Mouse (Mus musculus) CH12.LX (cell line): ENCODE results near the gene Hba-x. TPM values are rescaled to one million over a fixed set of nuclear protein-coding genes. Genes with fewer than 3 reads are reported as not detected.

Experiments
- DNase-seq: peaks from one replicate; pipeline ENCODE4 v3.0.0-alpha.2; 2013; ENCODE audit errors: extremely low read depth
- H3K27ac ChIP-seq: 2 replicates; pipeline ENCODE4 v1.5.1; 2012; ENCODE audit warnings: low read depth, mild to moderate bottlenecking, control low read depth, moderate library complexity; ENCODE audit not compliant: insufficient read depth
- H3K27me3 ChIP-seq: replicated peaks from 2 replicates; pipeline ENCODE3; 2012; ENCODE audit warnings: inconsistent platforms
- H3K36me3 ChIP-seq, 2 experiments: replicated peaks in 1 of 2; 2 replicates each; pipeline versions ENCODE3 to v1.6.1; 2012; ENCODE audit warnings: inconsistent platforms in 1 of 2, low read length in 1 of 2, mild to moderate bottlenecking in 1 of 2, mixed read lengths in 1 of 2, moderate library complexity in 1 of 2; ENCODE audit not compliant: control insufficient read depth in 1 of 2, insufficient read depth in 1 of 2
- H3K4me1 ChIP-seq, 2 experiments: 2 replicates each; pipeline ENCODE4 v1.6.1; 2012; ENCODE audit warnings: inconsistent platforms in 1 of 2, moderate library complexity in 1 of 2; ENCODE audit not compliant: insufficient read depth in 2 of 2, control insufficient read depth in 1 of 2
- H3K4me2 ChIP-seq: 2 replicates; pipeline ENCODE4 v1.6.1; 2012; ENCODE audit warnings: low read depth, mild to moderate bottlenecking, control low read depth; ENCODE audit not compliant: poor library complexity, insufficient read depth, severe bottlenecking
- H3K4me3 ChIP-seq, 3 experiments: fragments of 150-350 bp in 1 of 3; sonication (generic) in 1 of 3; replicated peaks in 1 of 3; 2 replicates each; pipeline versions ENCODE3 to v1.5.1; 2011 to 2012; ENCODE audit warnings: low read depth in 2 of 3, low read length in 2 of 3, mild to moderate bottlenecking in 2 of 3, moderate library complexity in 2 of 3, control low read depth in 1 of 3, improper control_type of control experiment in 1 of 3, inconsistent platforms in 1 of 3, mixed read lengths in 1 of 3; ENCODE audit not compliant: poor library complexity in 1 of 3
- H3K79me2 ChIP-seq: replicated peaks from 2 replicates; pipeline ENCODE4 v1.6.1; 2012; ENCODE audit warnings: mild to moderate bottlenecking, moderate library complexity; ENCODE audit not compliant: control insufficient read depth, poor library complexity, insufficient read depth, severe bottlenecking; ENCODE audit errors: extremely low read depth
- H3K9ac ChIP-seq: 2 replicates; pipeline ENCODE4 v1.6.1; 2012; ENCODE audit warnings: low read depth, mild to moderate bottlenecking, control low read depth, moderate library complexity; ENCODE audit not compliant: insufficient read depth
- H3K9me3 ChIP-seq: replicated peaks from 2 replicates; pipeline ENCODE3; 2012; ENCODE audit warnings: low read length, inconsistent platforms, mixed read lengths
- BHLHE40 ChIP-seq: IDR thresholded peaks from 2 replicates; pipeline ENCODE4 v1.6.1; 2011; ENCODE audit warnings: mild to moderate bottlenecking, low read depth, low read length, improper control_type of control experiment
- CHD2 ChIP-seq: IDR thresholded peaks from 2 replicates; pipeline ENCODE4 v1.6.1; 2011; ENCODE audit warnings: low read length, improper control_type of control experiment
- ELF1 ChIP-seq: IDR thresholded peaks from 2 replicates; pipeline ENCODE4 v1.6.1; 2014; ENCODE audit warnings: low read depth, mild to moderate bottlenecking, inconsistent platforms, low read length, improper control_type of control experiment
- ETS1 ChIP-seq: conservative IDR thresholded peaks from 2 replicates; pipeline ENCODE4 v1.6.1; 2012; ENCODE audit warnings: low read depth, mild to moderate bottlenecking, inconsistent platforms, low read length, improper control_type of control experiment, moderate library complexity
- GABPA ChIP-seq: IDR thresholded peaks from 2 replicates; pipeline ENCODE4 v1.6.1; 2012; ENCODE audit warnings: low read depth, low read length, improper control_type of control experiment, inconsistent platforms; ENCODE audit not compliant: insufficient replicate concordance
- IRF4 ChIP-seq: IDR thresholded peaks from 2 replicates; pipeline ENCODE4 v1.6.1; 2014; ENCODE audit warnings: low read depth, mild to moderate bottlenecking, inconsistent platforms, low read length, improper control_type of control experiment
- JUND ChIP-seq: conservative IDR thresholded peaks from 2 replicates; pipeline ENCODE4 v1.6.1; 2011; ENCODE audit warnings: low read depth, low read length, improper control_type of control experiment
- MAFK ChIP-seq: IDR thresholded peaks from 2 replicates; pipeline ENCODE4 v1.6.1; 2011; ENCODE audit warnings: low read length, improper control_type of control experiment; ENCODE audit not compliant: insufficient replicate concordance
- NELFE ChIP-seq: IDR thresholded peaks from 2 replicates; pipeline ENCODE4 v1.6.1; 2011; ENCODE audit warnings: low read depth, low read length, improper control_type of control experiment
- PAX5 ChIP-seq: IDR thresholded peaks from 2 replicates; pipeline ENCODE4 v1.6.1; 2012; ENCODE audit warnings: low read length, inconsistent platforms, mixed read lengths
- POLR2A ChIP-seq: IDR thresholded peaks from 2 replicates; pipeline ENCODE4 v1.6.1; 2011; ENCODE audit warnings: low read depth, mild to moderate bottlenecking, improper control_type of control experiment, low read length
- POLR2AphosphoS2 ChIP-seq: IDR thresholded peaks from 2 replicates; pipeline ENCODE4 v1.6.1; 2011; ENCODE audit warnings: low read depth, low read length, improper control_type of control experiment
- RCOR1 ChIP-seq: conservative IDR thresholded peaks from 2 replicates; pipeline ENCODE4 v1.6.1; 2012; ENCODE audit warnings: low read depth, mild to moderate bottlenecking, inconsistent platforms, low read length, improper control_type of control experiment
- SIN3A ChIP-seq: IDR thresholded peaks from 2 replicates; pipeline ENCODE4 v1.6.1; 2012; ENCODE audit warnings: low read length, improper control_type of control experiment, inconsistent platforms
- SMC3 ChIP-seq: IDR thresholded peaks from 2 replicates; pipeline ENCODE4 v1.6.1; 2011; ENCODE audit warnings: low read depth, low read length, improper control_type of control experiment
- TBP ChIP-seq: conservative IDR thresholded peaks from 2 replicates; pipeline ENCODE4 v1.6.1; 2011; ENCODE audit warnings: low read depth, low read length, improper control_type of control experiment
- TCF12 ChIP-seq: IDR thresholded peaks from 2 replicates; pipeline ENCODE4 v1.6.1; 2014; ENCODE audit warnings: low read depth, mild to moderate bottlenecking, inconsistent platforms, low read length, improper control_type of control experiment
- UBTF ChIP-seq: IDR thresholded peaks from 2 replicates; pipeline ENCODE4 v1.6.1; 2012; ENCODE audit warnings: low read depth, mild to moderate bottlenecking, inconsistent platforms, low read length, improper control_type of control experiment, moderate library complexity
- USF1 ChIP-seq: IDR thresholded peaks from 2 replicates; pipeline ENCODE4 v1.6.1; 2014; ENCODE audit warnings: low read depth, mild to moderate bottlenecking, inconsistent platforms, low read length, improper control_type of control experiment
- ZMIZ1 ChIP-seq: IDR thresholded peaks from 2 replicates; pipeline ENCODE4 v1.6.1; 2012; ENCODE audit warnings: low read depth, mild to moderate bottlenecking, inconsistent platforms, low read length, improper control_type of control experiment
- dilution Hi-C: fragments of 300-500 bp; cut with MboI; formaldehyde crosslinking; loops from 2 replicates; pipeline ENCODE4 v1.14.3; 2020; ENCODE audit warnings: low sequenced_read_pairs; ENCODE audit not compliant: extremely low pct_unique_long_range_greater_than_20kb, extremely low pct_ligation_motif_present
- in situ Hi-C: fragments of 300-500 bp; cut with MboI; formaldehyde crosslinking; loops from 3 replicates; pipeline ENCODE4 v1.14.3; 2019; ENCODE audit warnings: low sequenced_read_pairs, low pct_ligation_motif_present, low pct_unique_long_range_greater_than_20kb, mixed read lengths
- polyA plus RNA-seq: library from polyadenylated mRNA; unstranded; fragments of >175 nt; gene quantifications from 2 replicates; pipeline ENCODE4 v1.2.1, GENCODE M21; 2012; ENCODE audit warnings: low read depth; ENCODE audit not compliant: insufficient read length
- total RNA-seq, 2 experiments: library from RNA; depleted of rRNA; stranded (reverse); fragments of 300-350 nt in 1 of 2; fragments of >200 nt in 1 of 2; gene quantifications; 2 replicates each; pipeline ENCODE4 v1.2.3; 2012 to 2014

The Hba-x gene
- not detected in 2 replicates for total RNA-seq (2012; rRNA removed)
- not detected in 2 replicates for total RNA-seq (2014; rRNA removed)
- not detected in 2 replicates for polyA plus RNA-seq

- TF ChIP-seq GABPA (no peak), ZMIZ1 (no peak), MAFK (no peak), SMC3 (no peak), ETS1 (no peak), NELFE (no peak), ELF1 (no peak), IRF4 (no peak), POLR2AphosphoS2 (no peak), POLR2A (no peak), TCF12 (no peak), BHLHE40 (no peak), USF1 (no peak), UBTF (no peak), JUND (no peak), CHD2 (no peak), TBP (no peak), PAX5 (no peak), SIN3A (no peak), RCOR1 (no peak)
- dilution Hi-C loops (no loop called here), in situ Hi-C loops (no loop called here)
- H3K79me2 ChIP-seq = no peaks in the 10 kb centered on the region
- peaks cover 6 to 12% of the 10 kb centered on the region in 2 experiments for H3K4me1 ChIP-seq
- H3K9me3 ChIP-seq = no peaks in the 10 kb centered on the region
- H3K27ac ChIP-seq = no peak within 1 kb of the TSS
- DNase-seq = no peak
- no peaks in the 10 kb centered on the region for H3K36me3 ChIP-seq
- H3K27me3 ChIP-seq = peaks cover 14% of the 10 kb centered on the region
- no peak within 1 kb of the TSS for H3K4me2 ChIP-seq
- no peak within 1 kb of the TSS for H3K9ac ChIP-seq
- no peak within 1 kb of the TSS for H3K4me3 ChIP-seq
Observed at GRCm38 (mm10) chr11:32276347-32276746, at the start of gene Hba-x. Gene Hba-x (plus strand): TSS chr11:32276400.

- no peak overlapping the region for H3K27ac ChIP-seq
Observed at GRCm38 (mm10) chr11:32227041-32227440, 49.2 kb upstream of the Hba-x start.

More at GRCm38 (mm10) chr11:32227041-32227440, 49.2 kb upstream of the Hba-x start:
- in situ Hi-C loops (no loop called here), dilution Hi-C loops (no loop called here)
- peaks cover 8 to 58% of the 10 kb centered on the region in 2 experiments for H3K4me1 ChIP-seq
- no peak for DNase-seq
- H3K79me2 ChIP-seq = no peaks in the 10 kb centered on the region
- H3K4me3 ChIP-seq = peak overlapping the region; percentile 71 to 78 (median 77)
- H3K36me3 ChIP-seq = peaks cover 30 to 46% of the 10 kb centered on the region in 2 experiments
- peaks cover 19% of the 10 kb centered on the region for H3K27me3 ChIP-seq
- H3K9me3 ChIP-seq = peaks cover 3% of the 10 kb centered on the region
- 0 out of 2 replicates have a peak, but pooled peaks have one; percentile 50 for TF ChIP-seq ZMIZ1
- no peak for TF ChIP-seq BHLHE40
- peak overlapping the region; percentile 83 for H3K9ac ChIP-seq
- H3K4me2 ChIP-seq = peak overlapping the region; percentile 83
